Comparison of ENCODE assay signal across 20 mouse cellular contexts in the genomic region with DNA sequence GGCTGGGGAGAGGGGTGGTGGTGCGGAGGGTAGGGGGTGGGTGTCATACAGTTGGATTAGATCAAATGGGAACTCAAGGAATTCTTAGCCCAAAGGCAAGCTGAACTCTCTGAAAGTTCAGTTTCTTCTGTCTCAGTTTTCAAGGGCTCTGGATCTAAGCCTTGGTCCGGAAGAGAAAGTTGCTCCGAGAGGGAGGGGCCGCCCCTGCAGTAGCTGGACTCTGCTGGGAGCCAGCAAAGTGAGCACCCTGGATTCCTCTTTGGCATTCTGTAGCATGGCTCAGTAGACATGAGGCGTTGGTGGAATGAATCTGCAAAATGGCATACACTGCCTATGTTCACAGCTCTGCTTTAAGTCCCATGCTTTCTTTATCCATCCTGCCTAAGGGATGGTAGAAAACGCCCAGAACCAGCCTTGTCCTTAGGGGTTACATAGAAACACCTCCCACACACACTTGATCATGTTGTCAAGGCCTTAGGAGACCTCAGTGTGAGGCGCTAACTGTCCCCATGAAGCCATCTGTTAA.
DNase-seq lines count a peak whose midpoint lies in the region; ATAC-seq and TF ChIP-seq lines count a peak whose summit lies in the region.
"Had no signal": no experiment of that assay in that cellular context is flagged by ENCODE, and none has a peak within 500 bp of the region (broad histone marks: within the 10 kb centered on the region; RNA-seq: fewer than 3 reads in every experiment).

No protein-coding gene starts in this region.

- no peak overlapping the region for H3K4me2 ChIP-seq in hindbrain, postnatal 0 days (ENCODE audit: low read depth, low read length)
- no peak overlapping the region for H3K4me2 ChIP-seq in lung, embryonic 14.5 days
- no peak overlapping the region for H3K4me2 ChIP-seq in embryonic facial prominence, embryonic 11.5 days (ENCODE audit: low read depth, low read length)
- H3K4me2 ChIP-seq: embryonic facial prominence, embryonic 15.5 days; liver, embryonic 15.5 days had no signal

- no peak for TF ChIP-seq CTCF in hindbrain, postnatal 0 days (IDR thresholded peaks at IDR 0.05; ENCODE audit: low read depth)
- TF ChIP-seq CTCF in lung, embryonic 14.5 days (IDR thresholded peaks at IDR 0.05; ENCODE audit: low read depth): no peak

- ATAC-seq in hindbrain, postnatal 0 days: no peak
- ATAC-seq in lung, embryonic 14.5 days (ENCODE audit: insufficient read depth): no peak
- ATAC-seq in embryonic facial prominence, embryonic 11.5 days (replicated peaks; ENCODE audit: insufficient number of reproducible peaks, low FRiP score, low TSS enrichment, low read depth): no peak
- ATAC-seq: forebrain, embryonic 14.5 days; hindbrain, embryonic 16.5 days; intestine, postnatal 0 days had no signal

- H3K27me3 ChIP-seq in hindbrain, embryonic 10.5 days (ENCODE audit: insufficient read depth, poor library complexity, severe bottlenecking): no peaks in the 10 kb centered on the region
- no peaks in the 10 kb centered on the region for H3K27me3 ChIP-seq in hindbrain, postnatal 0 days (ENCODE audit: insufficient read depth, low read length)
- no peaks in the 10 kb centered on the region for H3K27me3 ChIP-seq in lung, embryonic 14.5 days (ENCODE audit: insufficient read depth, low read length)
- H3K27me3 ChIP-seq in embryonic facial prominence, embryonic 11.5 days (ENCODE audit: control insufficient read depth, insufficient read depth, low read length): no peaks in the 10 kb centered on the region
- H3K27me3 ChIP-seq: embryonic facial prominence, embryonic 15.5 days; liver, embryonic 15.5 days had no signal

- no peak overlapping the region for H3K4me3 ChIP-seq in hindbrain, embryonic 10.5 days
- H3K4me3 ChIP-seq in hindbrain, postnatal 0 days (ENCODE audit: low read length): no peak overlapping the region
- no peak overlapping the region for H3K4me3 ChIP-seq in lung, embryonic 14.5 days (ENCODE audit: low read depth, low read length)
- H3K4me3 ChIP-seq in embryonic facial prominence, embryonic 11.5 days (ENCODE audit: low read depth, low read length): no peak overlapping the region
- H3K4me3 ChIP-seq: embryonic facial prominence, embryonic 15.5 days; heart, embryonic 10.5 days; liver, embryonic 15.5 days had no signal

- H3K27ac ChIP-seq in hindbrain, embryonic 10.5 days: peak overlapping the region; percentile 31; the same call in 1 of the 2 replicates
- H3K27ac ChIP-seq in hindbrain, postnatal 0 days: no peak overlapping the region
- peak overlapping the region; percentile 6; the same call in 1 of the 2 replicates for H3K27ac ChIP-seq in lung, embryonic 14.5 days (ENCODE audit: low read depth)
- H3K27ac ChIP-seq in embryonic facial prominence, embryonic 11.5 days (replicated peaks; ENCODE audit: low read depth, low read length): no peak overlapping the region
- H3K27ac ChIP-seq: embryonic facial prominence, embryonic 15.5 days; heart, embryonic 10.5 days; liver, embryonic 15.5 days; stomach, postnatal 0 days had no signal

- WGBS in hindbrain, embryonic 10.5 days: 74% methylated on average over 7 of the region's 7 CpGs
- WGBS in hindbrain, postnatal 0 days: 83% methylated on average over 7 of the region's 7 CpGs
- 56% methylated on average over 7 of the region's 7 CpGs for WGBS in lung, embryonic 14.5 days
- WGBS in embryonic facial prominence, embryonic 11.5 days: 72% methylated on average over 7 of the region's 7 CpGs

- no peak overlapping the region for H3K9ac ChIP-seq in hindbrain, postnatal 0 days (replicated peaks; ENCODE audit: low read length)
- H3K9ac ChIP-seq in lung, embryonic 14.5 days: no peak overlapping the region
- H3K9ac ChIP-seq in embryonic facial prominence, embryonic 11.5 days (replicated peaks; ENCODE audit: low read length): no peak overlapping the region
- H3K9ac ChIP-seq: embryonic facial prominence, embryonic 15.5 days; liver, embryonic 15.5 days had no signal

- DNase-seq in hindbrain, embryonic 10.5 days (ENCODE audit: low spot score): no peak
- DNase-seq in hindbrain, postnatal 0 days (ENCODE audit: low spot score): no peak
- no peak for DNase-seq in lung, embryonic 14.5 days
- DNase-seq in lung, postnatal 4 days: no peak
- peak; percentile 38 for DNase-seq in embryonic facial prominence, embryonic 11.5 days (ENCODE audit: low spot score)
- peak; percentile 38 to 59 for DNase-seq in kidney, postnatal 4 days
- DNase-seq in heart, postnatal 36 days: no peak
- no peak for DNase-seq in layer of hippocampus, postnatal 36 days
- DNase-seq: cerebellum, adult 9-10 months; gastrocnemius, postnatal 10 days; liver; midbrain, embryonic 14.5 days; thymus, adult 2 months had no signal

- intact Hi-C loops in heart, postnatal 36 days (cut with DNase I): no loop called here

- peaks cover 9% of the 10 kb centered on the region; the same call in 1 of the 2 replicates for H3K4me1 ChIP-seq in hindbrain, embryonic 10.5 days (replicated peaks)
- no peaks in the 10 kb centered on the region for H3K4me1 ChIP-seq in hindbrain, postnatal 0 days (ENCODE audit: insufficient read depth, low read length)
- peaks cover 6% of the 10 kb centered on the region for H3K4me1 ChIP-seq in lung, embryonic 14.5 days (ENCODE audit: insufficient read depth)
- H3K4me1 ChIP-seq in embryonic facial prominence, embryonic 11.5 days (ENCODE audit: control insufficient read depth, insufficient read depth, low read length): no peaks in the 10 kb centered on the region
- H3K4me1 ChIP-seq: liver, embryonic 15.5 days had no signal

- H3K36me3 ChIP-seq in hindbrain, embryonic 10.5 days: peaks cover 8% of the 10 kb centered on the region; the same call in 1 of the 2 replicates
- no peaks in the 10 kb centered on the region for H3K36me3 ChIP-seq in hindbrain, postnatal 0 days (ENCODE audit: insufficient read depth, low read length)
- peaks cover 11% of the 10 kb centered on the region; the same call in 1 of the 2 replicates for H3K36me3 ChIP-seq in lung, embryonic 14.5 days (ENCODE audit: insufficient read depth)
- no peaks in the 10 kb centered on the region for H3K36me3 ChIP-seq in embryonic facial prominence, embryonic 11.5 days (replicated peaks; ENCODE audit: control insufficient read depth, insufficient read depth, low read depth, low read length)
- H3K36me3 ChIP-seq: liver, embryonic 15.5 days had no signal

- H3K9me3 ChIP-seq in hindbrain, embryonic 10.5 days: 0 out of 2 replicates have a peak, but pooled peaks cover 5% of the 10 kb centered on the region
- H3K9me3 ChIP-seq in hindbrain, postnatal 0 days (ENCODE audit: low read length): no peaks in the 10 kb centered on the region
- H3K9me3 ChIP-seq in lung, embryonic 14.5 days (ENCODE audit: low read depth, low read length): 0 out of 2 replicates have a peak, but pooled peaks cover 3% of the 10 kb centered on the region
- H3K9me3 ChIP-seq in embryonic facial prominence, embryonic 11.5 days (replicated peaks; ENCODE audit: control insufficient read depth, low read length): no peaks in the 10 kb centered on the region
- H3K9me3 ChIP-seq: embryonic facial prominence, embryonic 15.5 days; heart, embryonic 10.5 days; liver, embryonic 15.5 days had no signal

Comparison
In these comparisons a context has a peak if more than half of its experiments do, and no peak if none do; other contexts are left out.
1. H3K27ac ChIP-seq: peak in hindbrain, embryonic 10.5 days (single experiment) and lung, embryonic 14.5 days (single experiment); none in hindbrain, postnatal 0 days (single experiment) and embryonic facial prominence, embryonic 11.5 days (single experiment).
2. DNase-seq: peak in embryonic facial prominence, embryonic 11.5 days (single experiment) and kidney, postnatal 4 days (2 of 2); none in hindbrain, embryonic 10.5 days (single experiment), hindbrain, postnatal 0 days (single experiment), lung, embryonic 14.5 days (single experiment), lung, postnatal 4 days (0 of 2), heart, postnatal 36 days (0 of 2) and layer of hippocampus, postnatal 36 days (0 of 2).